In genomic region chr10:128083688-128084087, GRCm38 (mm10) we compare ENCODE assay signal across 8 mouse cellular contexts. TPM values are rescaled to one million over a fixed set of nuclear protein-coding genes. Genes with fewer than 3 reads are reported as not detected.
DNase-seq lines count a peak whose midpoint lies in the region; ATAC-seq and TF ChIP-seq lines count a peak whose summit lies in the region.

No protein-coding gene starts in this region.

- TF ChIP-seq CTCF in spleen, adult 2 months (IDR thresholded peaks at IDR 0.05; ENCODE audit: extremely low read depth, insufficient read depth, insufficient read length, insufficient replicate concordance): no peak
- TF ChIP-seq CTCF in kidney, postnatal 0 days (IDR thresholded peaks at IDR 0.05; ENCODE audit: low read depth): no peak

- peak overlapping the region; percentile 98 for H3K9ac ChIP-seq in forebrain, embryonic 11.5 days (ENCODE audit: low read length)
- H3K9ac ChIP-seq in kidney, postnatal 0 days (ENCODE audit: low read depth, low read length): peak overlapping the region; percentile 96
- H3K9ac ChIP-seq in midbrain, embryonic 13.5 days (replicated peaks): peak overlapping the region; percentile 97

- peak; percentile 55 for DNase-seq in adrenal gland, postnatal 10 days
- DNase-seq in adrenal gland, adult 2 months: no peak
- DNase-seq in spleen, adult 2 months (ENCODE audit: low read depth in 1 of 2, low spot score in 2 of 2): peak in 1 of 2 experiments; percentile 16
- no peak for DNase-seq in spleen, adult 18-20 months
- DNase-seq in forebrain, embryonic 11.5 days (ENCODE audit: low spot score): peak; percentile 53
- peak; percentile 25 for DNase-seq in kidney, postnatal 0 days (ENCODE audit: low spot score)

- no peaks in the 10 kb centered on the region for H3K27me3 ChIP-seq in spleen, adult 2 months (ENCODE audit: control insufficient read depth, insufficient read depth, low read length)
- no peaks in the 10 kb centered on the region for H3K27me3 ChIP-seq in forebrain, embryonic 11.5 days (ENCODE audit: control insufficient read depth, insufficient read depth, low read length)
- no peaks in the 10 kb centered on the region for H3K27me3 ChIP-seq in kidney, postnatal 0 days (ENCODE audit: insufficient read depth, low read length)
- H3K27me3 ChIP-seq in midbrain, embryonic 13.5 days: no peaks in the 10 kb centered on the region

- ATAC-seq in forebrain, embryonic 11.5 days (replicated peaks; ENCODE audit: low FRiP score): no peak
- ATAC-seq in kidney, postnatal 0 days (replicated peaks; ENCODE audit: low FRiP score, low read depth): no peak
- ATAC-seq in midbrain, embryonic 13.5 days: no peak
- no peak for ATAC-seq in inflammation-experienced regulatory T-cells, adult 6 months

- H3K36me3 ChIP-seq in spleen, adult 2 months (ENCODE audit: control insufficient read depth, insufficient read depth, low read length): peaks cover 34% of the 10 kb centered on the region
- H3K36me3 ChIP-seq in forebrain, embryonic 11.5 days (ENCODE audit: control insufficient read depth, insufficient read depth, low read length): peaks cover 18% of the 10 kb centered on the region
- peaks cover 31% of the 10 kb centered on the region for H3K36me3 ChIP-seq in kidney, postnatal 0 days (ENCODE audit: insufficient read depth, low read length)
- peaks cover 39% of the 10 kb centered on the region for H3K36me3 ChIP-seq in midbrain, embryonic 13.5 days

- peak overlapping the region; percentile 91 for H3K27ac ChIP-seq in spleen, adult 2 months (ENCODE audit: insufficient read depth, low read length)
- H3K27ac ChIP-seq in forebrain, embryonic 11.5 days (ENCODE audit: low read depth, low read length): peak overlapping the region; percentile 68; the same call in 1 of the 2 replicates
- H3K27ac ChIP-seq in kidney, postnatal 0 days: peak overlapping the region; percentile 77
- H3K27ac ChIP-seq in midbrain, embryonic 13.5 days: peak overlapping the region; percentile 91

- peak overlapping the region; percentile 93 for H3K4me3 ChIP-seq in spleen, adult 2 months (ENCODE audit: extremely low read depth, insufficient read depth, insufficient read length)
- peak overlapping the region; percentile 97 for H3K4me3 ChIP-seq in forebrain, embryonic 11.5 days (ENCODE audit: low read depth, low read length)
- H3K4me3 ChIP-seq in kidney, postnatal 0 days (replicated peaks; ENCODE audit: low read depth, low read length): peak overlapping the region; percentile 75
- H3K4me3 ChIP-seq in midbrain, embryonic 13.5 days (replicated peaks): peak overlapping the region; percentile 92

- WGBS in spleen, adult 2 months: under 1% methylated on average over 22 of the region's 22 CpGs
- 2% methylated on average over 22 of the region's 22 CpGs for WGBS in forebrain, embryonic 11.5 days
- WGBS in kidney, postnatal 0 days: under 1% methylated on average over 22 of the region's 22 CpGs
- WGBS in midbrain, embryonic 13.5 days: under 1% methylated on average over 22 of the region's 22 CpGs

- TF ChIP-seq POLR2A in spleen, adult 2 months (IDR thresholded peaks at IDR 0.05; ENCODE audit: low read depth, low read length): no peak

- peak overlapping the region; percentile 68 for H3K4me2 ChIP-seq in forebrain, embryonic 11.5 days (ENCODE audit: low read depth, low read length, severe bottlenecking)
- H3K4me2 ChIP-seq in kidney, postnatal 0 days (ENCODE audit: low read length): peak overlapping the region; percentile 77
- H3K4me2 ChIP-seq in midbrain, embryonic 13.5 days (replicated peaks): peak overlapping the region; percentile 89

- H3K9me3 ChIP-seq in forebrain, embryonic 11.5 days (ENCODE audit: control insufficient read depth, low read length): no peaks in the 10 kb centered on the region
- H3K9me3 ChIP-seq in kidney, postnatal 0 days (replicated peaks; ENCODE audit: low read length): no peaks in the 10 kb centered on the region
- H3K9me3 ChIP-seq in midbrain, embryonic 13.5 days: no peaks in the 10 kb centered on the region

- H3K4me1 ChIP-seq in spleen, adult 2 months (ENCODE audit: control insufficient read depth, insufficient read depth, insufficient read length): 0 out of 2 replicates have a peak, but pooled peaks cover 3% of the 10 kb centered on the region
- H3K4me1 ChIP-seq in forebrain, embryonic 11.5 days (replicated peaks; ENCODE audit: control insufficient read depth, insufficient read depth, low read length): peaks cover 3% of the 10 kb centered on the region; the same call in 1 of the 2 replicates
- H3K4me1 ChIP-seq in kidney, postnatal 0 days (replicated peaks; ENCODE audit: insufficient read depth, low read length): no peaks in the 10 kb centered on the region
- peaks cover 31% of the 10 kb centered on the region for H3K4me1 ChIP-seq in midbrain, embryonic 13.5 days (replicated peaks)

RNA-seq across cellular contexts. Expression of gene Atp5b, which starts 0.6 kb away (rescaled TPM):
- 1,000 to 10,000 TPM; 4,995 to 5,524 TPM for total RNA-seq in adrenal gland, postnatal 10 days (2021)
- 1,000 to 10,000 TPM; 2,694 to 3,346 TPM for total RNA-seq in adrenal gland, adult 2 months (2021)
- polyA plus RNA-seq in adrenal gland, adult 2 months (2012; rRNA removed): 7,039 and 9,498 TPM in 2 replicates
- polyA plus RNA-seq in spleen, adult 2 months (2012; rRNA removed): 803 and 1,529 TPM in 2 replicates
- polyA plus RNA-seq in forebrain, embryonic 11.5 days (2014; fragmentation: Nextera tagmentation; extraction: Ambion mirVana): 2,200 and 2,324 TPM in 2 replicates
- polyA plus RNA-seq in kidney, postnatal 0 days (2015; fragmentation: Nextera tagmentation; extraction: Ambion mirVana): 3,631 and 3,848 TPM in 2 replicates
- 2,005 and 2,018 TPM in 2 replicates for polyA plus RNA-seq in midbrain, embryonic 13.5 days (2015; fragmentation: Nextera tagmentation; extraction: Ambion mirVana)
- polyA plus RNA-seq in inflammation-experienced regulatory T-cells, adult 6 months (2017; shearing (Covaris generic)): 100 to 1,000 TPM; 459 to 529 (median 464) TPM

RNA-seq across cellular contexts. Expression of gene Baz2a, which starts 7.7 kb away (rescaled TPM):
- total RNA-seq in adrenal gland, postnatal 10 days (2021): 10 to 100 TPM; 37.1 to 51.9 TPM
- 10 to 100 TPM; 40.8 to 49.6 TPM for total RNA-seq in adrenal gland, adult 2 months (2021)
- polyA plus RNA-seq in adrenal gland, adult 2 months (2012; rRNA removed): 24.5 and 31.6 TPM in 2 replicates
- polyA plus RNA-seq in spleen, adult 2 months (2012; rRNA removed): 39.0 and 43.3 TPM in 2 replicates
- polyA plus RNA-seq in forebrain, embryonic 11.5 days (2014; fragmentation: Nextera tagmentation; extraction: Ambion mirVana): 20.9 and 21.9 TPM in 2 replicates
- 9.8 and 11.3 TPM in 2 replicates for polyA plus RNA-seq in kidney, postnatal 0 days (2015; fragmentation: Nextera tagmentation; extraction: Ambion mirVana)
- 13.8 and 13.9 TPM in 2 replicates for polyA plus RNA-seq in midbrain, embryonic 13.5 days (2015; fragmentation: Nextera tagmentation; extraction: Ambion mirVana)
- polyA plus RNA-seq in inflammation-experienced regulatory T-cells, adult 6 months (2017; shearing (Covaris generic)): 10 to 100 TPM; 37.9 to 63.7 (median 44.3) TPM

RNA-seq across cellular contexts. Expression of gene Ptges3, which starts 24.9 kb away (rescaled TPM):
- 100 to 1,000 TPM; 138 to 142 TPM for total RNA-seq in adrenal gland, postnatal 10 days (2021)
- total RNA-seq in adrenal gland, adult 2 months (2021): 100 to 1,000 TPM; 179 to 195 TPM
- 124 and 151 TPM in 2 replicates for polyA plus RNA-seq in adrenal gland, adult 2 months (2012; rRNA removed)
- polyA plus RNA-seq in spleen, adult 2 months (2012; rRNA removed): 20.2 and 59.3 TPM in 2 replicates
- polyA plus RNA-seq in forebrain, embryonic 11.5 days (2014; fragmentation: Nextera tagmentation; extraction: Ambion mirVana): 638 and 692 TPM in 2 replicates
- 467 and 468 TPM in 2 replicates for polyA plus RNA-seq in kidney, postnatal 0 days (2015; fragmentation: Nextera tagmentation; extraction: Ambion mirVana)
- polyA plus RNA-seq in midbrain, embryonic 13.5 days (2015; fragmentation: Nextera tagmentation; extraction: Ambion mirVana): 443 and 496 TPM in 2 replicates
- 100 to 1,000 TPM; 186 to 360 (median 347) TPM for polyA plus RNA-seq in inflammation-experienced regulatory T-cells, adult 6 months (2017; shearing (Covaris generic))

RNA-seq across cellular contexts. Expression of gene Naca, which starts 48.3 kb away (rescaled TPM):
- 100 to 1,000 TPM; 694 to 716 TPM for total RNA-seq in adrenal gland, postnatal 10 days (2021)
- total RNA-seq in adrenal gland, adult 2 months (2021): 100 to 1,000 TPM; 607 to 630 TPM
- 178 and 209 TPM in 2 replicates for polyA plus RNA-seq in adrenal gland, adult 2 months (2012; rRNA removed)
- 124 and 171 TPM in 2 replicates for polyA plus RNA-seq in spleen, adult 2 months (2012; rRNA removed)
- polyA plus RNA-seq in forebrain, embryonic 11.5 days (2014; fragmentation: Nextera tagmentation; extraction: Ambion mirVana): 855 and 939 TPM in 2 replicates
- 769 and 820 TPM in 2 replicates for polyA plus RNA-seq in kidney, postnatal 0 days (2015; fragmentation: Nextera tagmentation; extraction: Ambion mirVana)
- 643 and 661 TPM in 2 replicates for polyA plus RNA-seq in midbrain, embryonic 13.5 days (2015; fragmentation: Nextera tagmentation; extraction: Ambion mirVana)
- polyA plus RNA-seq in inflammation-experienced regulatory T-cells, adult 6 months (2017; shearing (Covaris generic)): 1,000 to 10,000 TPM in 2 of 3 experiments, 100 to 1,000 TPM in 1; 923 to 1,212 (median 1,047) TPM

Comparison
In these comparisons a context has a peak if more than half of its experiments do, and no peak if none do; other contexts are left out.
1. DNase-seq: peak in adrenal gland, postnatal 10 days (single experiment), forebrain, embryonic 11.5 days (single experiment) and kidney, postnatal 0 days (single experiment); none in adrenal gland, adult 2 months (single experiment) and spleen, adult 18-20 months (0 of 2).
2. Peak in every context shown above with its lines, with median percentiles within 50 percentile points of each other: H3K27ac ChIP-seq, H3K4me3 ChIP-seq, H3K4me2 ChIP-seq and H3K9ac ChIP-seq.